Mouse (Mus musculus): ENCODE results near the gene Slc38a6.

Gene Slc38a6

GRCm38 (mm10) chr12:73286287-73287092 is at the start of gene Slc38a6, which contains the start of gene Trmt5:
Gene Slc38a6 (plus strand): TSS chr12:73286779.
Gene Trmt5 (minus strand): TSS chr12:73286710.
- DNase-seq: peak; percentile 93

- no peak for DNase-seq
These were observed 44.6 kb upstream of the Slc38a6 start for GRCm38 (mm10) chr12:73241960-73242359.

GRCm38 (mm10) chr12:73245687-73246086 is 40.9 kb upstream of the Slc38a6 start:
- DNase-seq: no peak

GRCm38 (mm10) chr12:73255006-73255405 is 31.6 kb upstream of the Slc38a6 start:
- DNase-seq: no peak

- no peak for DNase-seq
These were observed 27.3 kb upstream of the Slc38a6 start for GRCm38 (mm10) chr12:73259269-73259668.

- DNase-seq: no peak
These were observed 26.2 kb upstream of the Slc38a6 start for GRCm38 (mm10) chr12:73260339-73260738.

GRCm38 (mm10) chr12:73265381-73265978 is 21.1 kb upstream of the Slc38a6 start:
- no peak for DNase-seq

- no peak for DNase-seq
These were observed 20.0 kb upstream of the Slc38a6 start for GRCm38 (mm10) chr12:73266597-73266996.

- DNase-seq: no peak
These were observed 18.1 kb upstream of the Slc38a6 start for GRCm38 (mm10) chr12:73268497-73268896.

GRCm38 (mm10) chr12:73269531-73269930 is 17.0 kb upstream of the Slc38a6 start:
- DNase-seq: no peak

- DNase-seq: no peak
These were observed 16.6 kb upstream of the Slc38a6 start for GRCm38 (mm10) chr12:73269933-73270332.

- DNase-seq: no peak
These were observed 11.7 kb upstream of the Slc38a6 start for GRCm38 (mm10) chr12:73274921-73275320.

- peak; percentile 42 for DNase-seq
These were observed 1.0 kb downstream of the Slc38a6 start for GRCm38 (mm10) chr12:73287609-73288008.

- DNase-seq: no peak
These were observed 2.0 kb downstream of the Slc38a6 start for GRCm38 (mm10) chr12:73288626-73289025.

GRCm38 (mm10) chr12:73294884-73295283 is 8.3 kb downstream of the Slc38a6 start:
- no peak for DNase-seq

- DNase-seq: no peak
These were observed 9.0 kb downstream of the Slc38a6 start for GRCm38 (mm10) chr12:73295505-73296140.

GRCm38 (mm10) chr12:73298621-73299020 is 12.0 kb downstream of the Slc38a6 start:
- no peak for DNase-seq

- DNase-seq: peak; percentile 72
These were observed 14.0 kb downstream of the Slc38a6 start for GRCm38 (mm10) chr12:73300531-73300930.

GRCm38 (mm10) chr12:73304636-73305035 is 18.1 kb downstream of the Slc38a6 start:
- peak; percentile 44 for DNase-seq

GRCm38 (mm10) chr12:73307750-73308149 is 21.2 kb downstream of the Slc38a6 start:
- no peak for DNase-seq

- no peak for DNase-seq
These were observed 22.1 kb downstream of the Slc38a6 start for GRCm38 (mm10) chr12:73308711-73309110.

GRCm38 (mm10) chr12:73317706-73318686 is 31.4 kb downstream of the Slc38a6 start:
- DNase-seq: no peak

GRCm38 (mm10) chr12:73324180-73324586 is 37.6 kb downstream of the Slc38a6 start:
- DNase-seq: no peak
